Mouse (Mus musculus): ENCODE measurements around the gene Fyn.

The Fyn gene

GRCm38 (mm10) chr10:39412826-39413620 lies 44.4 kb downstream of the Fyn start:
- no peak for DNase-seq

GRCm38 (mm10) chr10:39414068-39414467 lies 45.4 kb downstream of the Fyn start:
- DNase-seq: no peak

- DNase-seq: peak in 1 of 2 experiments; percentile 56
Observed at GRCm38 (mm10) chr10:39415586-39415985, 46.9 kb downstream of the Fyn start.

- no peak for DNase-seq
Observed at GRCm38 (mm10) chr10:39417611-39418010, 49.0 kb downstream of the Fyn start.

- no peak for DNase-seq
Observed at GRCm38 (mm10) chr10:39418395-39418794, 49.7 kb downstream of the Fyn start.

GRCm38 (mm10) chr10:39420842-39421617 lies 52.4 kb downstream of the Fyn start:
- peak; percentile 79 to 82 for DNase-seq

- peak; percentile 64 to 69 for DNase-seq
Observed at GRCm38 (mm10) chr10:39421772-39422171, 53.1 kb downstream of the Fyn start.

GRCm38 (mm10) chr10:39424643-39425042 lies 56.0 kb downstream of the Fyn start:
- peak in 1 of 2 experiments; percentile 42 for DNase-seq

- DNase-seq: no peak
Observed at GRCm38 (mm10) chr10:39426033-39426432, 57.4 kb downstream of the Fyn start.

GRCm38 (mm10) chr10:39426833-39427490 lies 58.3 kb downstream of the Fyn start:
- DNase-seq: peak; percentile 47 to 62

- DNase-seq: no peak
Observed at GRCm38 (mm10) chr10:39429661-39430060, 61.0 kb downstream of the Fyn start.

- DNase-seq: peak in 1 of 2 experiments; percentile 33
Observed at GRCm38 (mm10) chr10:39430074-39430764, 61.6 kb downstream of the Fyn start.

GRCm38 (mm10) chr10:39431265-39431664 lies 62.6 kb downstream of the Fyn start:
- no peak for DNase-seq

- DNase-seq: no peak
Observed at GRCm38 (mm10) chr10:39432648-39433568, 64.3 kb downstream of the Fyn start.

- no peak for DNase-seq
Observed at GRCm38 (mm10) chr10:39433893-39434292, 65.2 kb downstream of the Fyn start.

- DNase-seq: no peak
Observed at GRCm38 (mm10) chr10:39434758-39435448, 66.2 kb downstream of the Fyn start.

GRCm38 (mm10) chr10:39438905-39439304 lies 70.2 kb downstream of the Fyn start:
- no peak for DNase-seq

GRCm38 (mm10) chr10:39440506-39440905 lies 71.9 kb downstream of the Fyn start:
- DNase-seq: peak in 1 of 2 experiments; percentile 36

GRCm38 (mm10) chr10:39441636-39442035 lies 73.0 kb downstream of the Fyn start:
- DNase-seq: no peak

- DNase-seq: no peak
Observed at GRCm38 (mm10) chr10:39443122-39443521, 74.5 kb downstream of the Fyn start.

- DNase-seq: peak in 1 of 2 experiments; percentile 34
Observed at GRCm38 (mm10) chr10:39443947-39444346, 75.3 kb downstream of the Fyn start.
